Mouse (Mus musculus) G1E (cell line): ENCODE results near the gene Tubd1. TPM values are rescaled to one million over a fixed set of nuclear protein-coding genes. Genes with fewer than 3 reads are reported as not detected.

Experiments used
- ATAC-seq: 2 replicates; pipeline ENCODE4 v1.8.0; 2016; ENCODE audit warnings: mild to moderate bottlenecking; ENCODE audit not compliant: insufficient number of reproducible peaks, poor library complexity, low FRiP score, severe bottlenecking; ENCODE audit errors: extremely low read depth
- DNase-seq: peaks from one replicate; pipeline ENCODE4 v3.0.0; 2012; ENCODE audit warnings: low spot score
- H3K27me3 ChIP-seq: 2 replicates; pipeline ENCODE4 v1.6.1; 2012; ENCODE audit warnings: mild to moderate bottlenecking, low read length, inconsistent platforms; ENCODE audit not compliant: insufficient read depth
- H3K36me3 ChIP-seq: replicated peaks from 2 replicates; pipeline ENCODE3; 2012; ENCODE audit warnings: mild to moderate bottlenecking, inconsistent platforms
- H3K4me1 ChIP-seq: 2 replicates; pipeline ENCODE4 v1.6.1; 2012; ENCODE audit warnings: low read depth, low read length, inconsistent platforms, mixed read lengths; ENCODE audit not compliant: insufficient read depth
- H3K4me3 ChIP-seq: 2 replicates; pipeline ENCODE4 v1.5.1; 2012; ENCODE audit warnings: low read depth, mild to moderate bottlenecking, inconsistent platforms, low read length, moderate library complexity, mixed read lengths
- H3K9me3 ChIP-seq: replicated peaks from 2 replicates; pipeline ENCODE4 v1.6.1; 2012; ENCODE audit warnings: inconsistent platforms
- CTCF ChIP-seq: IDR thresholded peaks from 2 replicates; pipeline ENCODE4 v1.5.1; 2012; ENCODE audit warnings: low read depth, low read length, inconsistent platforms, mixed read lengths
- GATA1 ChIP-seq: IDR thresholded peaks from 2 replicates; pipeline ENCODE4 v1.6.1; 2012; ENCODE audit warnings: borderline replicate concordance, low read length, inconsistent platforms, mixed read lengths
- GATA2 ChIP-seq: IDR thresholded peaks from 2 replicates; pipeline ENCODE4 v1.6.1; 2012; ENCODE audit warnings: low read depth, low read length, inconsistent platforms, borderline replicate concordance
- POLR2AphosphoS5 ChIP-seq: IDR thresholded peaks from 2 replicates; pipeline ENCODE4 v1.6.1; 2012; ENCODE audit warnings: low read depth, low read length, inconsistent platforms; ENCODE audit not compliant: insufficient replicate concordance
- TAL1 ChIP-seq: conservative IDR thresholded peaks from 2 replicates; pipeline ENCODE4 v1.6.1; 2012; ENCODE audit warnings: low read depth, low read length, inconsistent platforms, mixed read lengths
- polyA plus RNA-seq: library from polyadenylated mRNA; stranded (reverse); fragments of >175 nt; gene quantifications from 2 replicates; pipeline ENCODE4 v1.2.3, GENCODE M21; 2012
- total RNA-seq, 2 experiments: library from RNA; stranded (forward) in 1 of 2; stranded (reverse) in 1 of 2; fragments of 200-1000 nt in 1 of 2; fragments of >200 nt in 1 of 2; fragmentation: Nextera tagmentation in 1 of 2; gene quantifications; 2 replicates each; pipeline ENCODE4 v1.2.3; 2014 to 2017

Tubd1 gene
- total RNA-seq (2014; fragmentation: Nextera tagmentation) (11.7 and 13.7 TPM in 2 replicates), total RNA-seq (2017) (8.6 and 10.6 TPM in 2 replicates), polyA plus RNA-seq (0.25 and 0.29 TPM in 2 replicates)

- peaks cover 33% of the 10 kb centered on the region for H3K36me3 ChIP-seq
- peak within 1 kb of the TSS; percentile 85 for H3K4me3 ChIP-seq
- H3K27me3 ChIP-seq, result no peaks in the 10 kb centered on the region
- peak; percentile 94 for ATAC-seq
- H3K4me1 ChIP-seq, result peaks cover 27% of the 10 kb centered on the region
- DNase-seq, result peak; percentile 91
- no peaks in the 10 kb centered on the region for H3K9me3 ChIP-seq
- TF ChIP-seq CTCF, result no peak
- no peak for TF ChIP-seq GATA2
- no peak for TF ChIP-seq TAL1
- TF ChIP-seq GATA1, result no peak
- no peak for TF ChIP-seq POLR2AphosphoS5
These were observed at the start of gene Tubd1, which contains the start of gene Rps6kb1 for GRCm38 (mm10) chr11:86544639-86545299. Gene Tubd1 (plus strand): TSS chr11:86544991. Gene Rps6kb1 (minus strand): TSS chr11:86544805.

GRCm38 (mm10) chr11:86497356-86497755 lies 47.4 kb upstream of the Tubd1 start:
- no peak overlapping the region for H3K4me3 ChIP-seq
- H3K27me3 ChIP-seq, result no peaks in the 10 kb centered on the region
- ATAC-seq (no peak), DNase-seq (no peak)
- H3K9me3 ChIP-seq, result no peaks in the 10 kb centered on the region
- peaks cover 64% of the 10 kb centered on the region for H3K36me3 ChIP-seq
- TF ChIP-seq POLR2AphosphoS5, result no peak
- no peak for TF ChIP-seq GATA2
- TF ChIP-seq CTCF, result no peak
- no peak for TF ChIP-seq GATA1
- TF ChIP-seq TAL1, result no peak
- H3K4me1 ChIP-seq, result 0 out of 2 replicates have a peak, but pooled peaks cover 3% of the 10 kb centered on the region

- H3K36me3 ChIP-seq, result peaks cover 64% of the 10 kb centered on the region
- ATAC-seq, result no peak
These were observed 46.9 kb upstream of the Tubd1 start for GRCm38 (mm10) chr11:86497908-86498307.

GRCm38 (mm10) chr11:86500795-86501194 lies 44.0 kb upstream of the Tubd1 start:
- DNase-seq (no peak), ATAC-seq (no peak)
- 0 out of 2 replicates have a peak, but pooled peaks cover 3% of the 10 kb centered on the region for H3K4me1 ChIP-seq
- TF ChIP-seq TAL1, result no peak
- TF ChIP-seq GATA1, result no peak
- no peak for TF ChIP-seq GATA2
- TF ChIP-seq POLR2AphosphoS5, result no peak
- TF ChIP-seq CTCF, result no peak
- no peaks in the 10 kb centered on the region for H3K27me3 ChIP-seq
- H3K36me3 ChIP-seq, result peaks cover 63% of the 10 kb centered on the region
- no peaks in the 10 kb centered on the region for H3K9me3 ChIP-seq
- no peak overlapping the region for H3K4me3 ChIP-seq

More at GRCm38 (mm10) chr11:86497908-86498307, 46.9 kb upstream of the Tubd1 start:
- H3K27me3 ChIP-seq, result no peaks in the 10 kb centered on the region
- H3K4me3 ChIP-seq, result no peak overlapping the region
- no peak for DNase-seq
- TF ChIP-seq POLR2AphosphoS5 (no peak), GATA1 (no peak), TAL1 (no peak), GATA2 (no peak), CTCF (no peak)
- H3K4me1 ChIP-seq, result 0 out of 2 replicates have a peak, but pooled peaks cover 3% of the 10 kb centered on the region
- H3K9me3 ChIP-seq, result no peaks in the 10 kb centered on the region

- no peak for DNase-seq
- Histone ChIP-seq H3K4me3 (no peak overlapping the region), H3K9me3 (no peaks in the 10 kb centered on the region), H3K4me1 (peaks cover 8% of the 10 kb centered on the region; the same call in 1 of the 2 replicates), H3K36me3 (peaks cover 66% of the 10 kb centered on the region), H3K27me3 (no peaks in the 10 kb centered on the region)
- no peak for ATAC-seq
- no peak for TF ChIP-seq GATA1
- TF ChIP-seq TAL1, result no peak
- no peak for TF ChIP-seq GATA2
- TF ChIP-seq POLR2AphosphoS5, result no peak
- no peak for TF ChIP-seq CTCF
These were observed 41.7 kb upstream of the Tubd1 start for GRCm38 (mm10) chr11:86503121-86503520.

- Histone ChIP-seq H3K4me3 (no peak overlapping the region), H3K9me3 (no peaks in the 10 kb centered on the region), H3K4me1 (peaks cover 5% of the 10 kb centered on the region; the same call in 1 of the 2 replicates), H3K36me3 (peaks cover 83% of the 10 kb centered on the region), H3K27me3 (no peaks in the 10 kb centered on the region)
- ATAC-seq (no peak), DNase-seq (no peak)
- TF ChIP-seq CTCF (no peak), POLR2AphosphoS5 (no peak), TAL1 (no peak), GATA2 (no peak), GATA1 (no peak)
These were observed 37.5 kb upstream of the Tubd1 start for GRCm38 (mm10) chr11:86507334-86507733.
